ENCODE assay signal across 9 mouse cellular contexts in genomic region chr9:25317827-25318505, GRCm38 (mm10).
DNase-seq lines count a peak whose midpoint lies in the region; ATAC-seq and TF ChIP-seq lines count a peak whose summit lies in the region.
"Had no signal": no experiment of that assay in that cellular context is flagged by ENCODE, and none has a peak within 500 bp of the region (broad histone marks: within the 10 kb centered on the region; RNA-seq: fewer than 3 reads in every experiment).

No protein-coding gene starts in this region.

- TF ChIP-seq POLR2A in testis, adult 2 months (IDR thresholded peaks at IDR 0.05; ENCODE audit: control insufficient read depth, low read depth, low read length): no peak

- WGBS in intestine, postnatal 0 days: 51% methylated on average over 4 of the region's 4 CpGs
- 64% methylated on average over 4 of the region's 4 CpGs for WGBS in midbrain, embryonic 13.5 days

- H3K36me3 ChIP-seq in intestine, postnatal 0 days (ENCODE audit: control insufficient read depth, insufficient read depth): peaks cover under 1% of the 10 kb centered on the region; the same call in 1 of the 2 replicates
- no peaks in the 10 kb centered on the region for H3K36me3 ChIP-seq in midbrain, embryonic 13.5 days
- no peaks in the 10 kb centered on the region for H3K36me3 ChIP-seq in testis, adult 2 months (ENCODE audit: control insufficient read depth, insufficient read depth, low read length)

- no peak overlapping the region for H3K27ac ChIP-seq in intestine, postnatal 0 days (ENCODE audit: low read depth, low read length)
- no peak overlapping the region for H3K27ac ChIP-seq in midbrain, embryonic 13.5 days
- no peak overlapping the region for H3K27ac ChIP-seq in testis, adult 2 months (ENCODE audit: control insufficient read depth, insufficient read depth, low read depth, low read length)

- intact Hi-C loops in left cerebral cortex, postnatal 25 days (cut with DNase I): loop anchor here (2.0 to 5.0 kb wide), 2 partner anchors 164 to 275 kb away; partner anchors contain the start of gene Eepd1

- H3K4me2 ChIP-seq in intestine, postnatal 0 days (replicated peaks; ENCODE audit: low read depth): no peak overlapping the region
- no peak overlapping the region for H3K4me2 ChIP-seq in midbrain, embryonic 13.5 days (replicated peaks)

- peak; percentile 65; the same call in 1 of the 2 replicates for ATAC-seq in intestine, postnatal 0 days
- ATAC-seq in midbrain, embryonic 13.5 days: peak; percentile 74

- H3K9me3 ChIP-seq in intestine, postnatal 0 days (ENCODE audit: control insufficient read depth): no peaks in the 10 kb centered on the region
- H3K9me3 ChIP-seq in midbrain, embryonic 13.5 days: no peaks in the 10 kb centered on the region
- H3K9me3 ChIP-seq: megakaryocyte, embryonic 14.5 days had no signal

- H3K4me3 ChIP-seq in intestine, postnatal 0 days (ENCODE audit: low read depth, low read length): no peak overlapping the region
- no peak overlapping the region for H3K4me3 ChIP-seq in midbrain, embryonic 13.5 days (replicated peaks)
- no peak overlapping the region for H3K4me3 ChIP-seq in testis, adult 2 months (ENCODE audit: control insufficient read depth, low read depth, low read length)
- H3K4me3 ChIP-seq: megakaryocyte, embryonic 14.5 days had no signal

- peak; percentile 61 for DNase-seq in urinary bladder, postnatal 14 days (ENCODE audit: low spot score)
- no peak for DNase-seq in urinary bladder, postnatal 10 days (ENCODE audit: low spot score)
- peak; percentile 55 for DNase-seq in cerebellum, postnatal 36 days
- DNase-seq in gastrocnemius, postnatal 10 days: peak; percentile 56
- peak; percentile 67 to 85 for DNase-seq in left cerebral cortex, postnatal 25 days (ENCODE audit: low spot score in 2 of 2)

- peak; percentile 90 for TF ChIP-seq CTCF in intestine, postnatal 0 days (IDR thresholded peaks at IDR 0.05; ENCODE audit: low read depth)
- peak; percentile 75; the same call in 1 of the 2 replicates for TF ChIP-seq CTCF in testis, adult 2 months (IDR thresholded peaks at IDR 0.05; ENCODE audit: control insufficient read depth, insufficient read depth, insufficient replicate concordance, low read depth, low read length)

- H3K4me1 ChIP-seq in intestine, postnatal 0 days (replicated peaks; ENCODE audit: control insufficient read depth, insufficient read depth, low read length): no peaks in the 10 kb centered on the region
- no peaks in the 10 kb centered on the region for H3K4me1 ChIP-seq in midbrain, embryonic 13.5 days (replicated peaks)
- no peaks in the 10 kb centered on the region for H3K4me1 ChIP-seq in testis, adult 2 months (ENCODE audit: control insufficient read depth, insufficient read depth, low read length)

- H3K27me3 ChIP-seq in intestine, postnatal 0 days (replicated peaks; ENCODE audit: control insufficient read depth, insufficient read depth, low read length): no peaks in the 10 kb centered on the region
- no peaks in the 10 kb centered on the region for H3K27me3 ChIP-seq in midbrain, embryonic 13.5 days
- no peaks in the 10 kb centered on the region for H3K27me3 ChIP-seq in testis, adult 2 months (ENCODE audit: control insufficient read depth, insufficient read depth, low read length)
- H3K27me3 ChIP-seq: megakaryocyte, embryonic 14.5 days had no signal

- no peak overlapping the region for H3K9ac ChIP-seq in intestine, postnatal 0 days (ENCODE audit: low read depth, low read length)
- no peak overlapping the region for H3K9ac ChIP-seq in midbrain, embryonic 13.5 days (replicated peaks)
